9 mouse cellular contexts compared by ENCODE assay signal in genomic region chr11:117534912-117535311, GRCm38 (mm10). TPM values are rescaled to one million over a fixed set of nuclear protein-coding genes. Genes with fewer than 3 reads are reported as not detected.
DNase-seq lines count a peak whose midpoint lies in the region; ATAC-seq lines count a peak whose summit lies in the region.
"Had no signal": no experiment of that assay in that cellular context is flagged by ENCODE, and none has a peak within 500 bp of the region (broad histone marks: within the 10 kb centered on the region; RNA-seq: fewer than 3 reads in every experiment).

No protein-coding gene starts in this region.

- no peak for DNase-seq in hindbrain, embryonic 11.5 days (ENCODE audit: low spot score)
- no peak for DNase-seq in hindbrain, embryonic 14.5 days (ENCODE audit: low spot score)
- DNase-seq in brain, adult 2 months (ENCODE audit: low read depth, low spot score): peak; percentile 81
- DNase-seq in gastrocnemius, adult 8-10 months (ENCODE audit: low spot score in 2 of 2): peak; percentile 64 to 73
- DNase-seq in kidney, postnatal 14 days: peak; percentile 77
- DNase-seq in thymus, postnatal 10 days (ENCODE audit: low spot score in 2 of 2): no peak
- no peak for DNase-seq in embryo, embryonic 10 days (ENCODE audit: low spot score)

- no peak overlapping the region for H3K4me3 ChIP-seq in hindbrain, embryonic 11.5 days (ENCODE audit: low read depth, low read length)
- H3K4me3 ChIP-seq in hindbrain, embryonic 14.5 days (replicated peaks; ENCODE audit: low read length): no peak overlapping the region
- no peak overlapping the region for H3K4me3 ChIP-seq in midbrain, embryonic 15.5 days

- H3K27me3 ChIP-seq in hindbrain, embryonic 11.5 days (ENCODE audit: control insufficient read depth, insufficient read depth, low read length): no peaks in the 10 kb centered on the region
- H3K27me3 ChIP-seq in hindbrain, embryonic 14.5 days (ENCODE audit: control insufficient read depth, insufficient read depth, low read length): no peaks in the 10 kb centered on the region
- no peaks in the 10 kb centered on the region for H3K27me3 ChIP-seq in midbrain, embryonic 15.5 days (replicated peaks)

- no peak overlapping the region for H3K27ac ChIP-seq in hindbrain, embryonic 11.5 days (ENCODE audit: low read depth, low read length)
- H3K27ac ChIP-seq in hindbrain, embryonic 14.5 days: no peak overlapping the region
- no peak overlapping the region for H3K27ac ChIP-seq in midbrain, embryonic 15.5 days

- no peak for ATAC-seq in hindbrain, embryonic 11.5 days (ENCODE audit: low FRiP score)
- ATAC-seq in hindbrain, embryonic 14.5 days (ENCODE audit: low FRiP score): no peak
- 0 out of 2 replicates have a peak, but pooled peaks have one; percentile 44 for ATAC-seq in midbrain, embryonic 15.5 days (replicated peaks)

- H3K36me3 ChIP-seq in hindbrain, embryonic 11.5 days (ENCODE audit: control insufficient read depth, insufficient read depth, low read length): no peaks in the 10 kb centered on the region
- H3K36me3 ChIP-seq in hindbrain, embryonic 14.5 days (replicated peaks; ENCODE audit: control insufficient read depth, insufficient read depth): no peaks in the 10 kb centered on the region
- no peaks in the 10 kb centered on the region for H3K36me3 ChIP-seq in midbrain, embryonic 15.5 days (replicated peaks)

- no peaks in the 10 kb centered on the region; the same call in 1 of the 2 replicates for H3K4me1 ChIP-seq in hindbrain, embryonic 11.5 days (replicated peaks; ENCODE audit: control insufficient read depth, insufficient read depth, low read length)
- H3K4me1 ChIP-seq in hindbrain, embryonic 14.5 days (replicated peaks; ENCODE audit: control insufficient read depth, insufficient read depth, low read length): peaks cover 27% of the 10 kb centered on the region
- H3K4me1 ChIP-seq in midbrain, embryonic 15.5 days: peaks cover 40% of the 10 kb centered on the region

- H3K9ac ChIP-seq in hindbrain, embryonic 11.5 days (ENCODE audit: low read depth, low read length): 0 out of 2 replicates have a peak overlapping the region, but pooled peaks have one; percentile 27
- H3K9ac ChIP-seq in hindbrain, embryonic 14.5 days: no peak overlapping the region
- H3K9ac ChIP-seq in midbrain, embryonic 15.5 days: no peak overlapping the region

- no peaks in the 10 kb centered on the region for H3K9me3 ChIP-seq in hindbrain, embryonic 11.5 days (ENCODE audit: control insufficient read depth, low read length)
- no peaks in the 10 kb centered on the region for H3K9me3 ChIP-seq in hindbrain, embryonic 14.5 days (ENCODE audit: control insufficient read depth, low read length)
- no peaks in the 10 kb centered on the region for H3K9me3 ChIP-seq in midbrain, embryonic 15.5 days

- H3K4me2 ChIP-seq in hindbrain, embryonic 11.5 days (replicated peaks; ENCODE audit: low read depth, low read length): no peak overlapping the region
- no peak overlapping the region for H3K4me2 ChIP-seq in hindbrain, embryonic 14.5 days (replicated peaks)
- no peak overlapping the region for H3K4me2 ChIP-seq in midbrain, embryonic 15.5 days

- 83% methylated on average over 10 of the region's 10 CpGs for WGBS in hindbrain, embryonic 11.5 days
- 67% methylated on average over 10 of the region's 10 CpGs for WGBS in hindbrain, embryonic 14.5 days
- 60% methylated on average over 10 of the region's 10 CpGs for WGBS in midbrain, embryonic 15.5 days

RNA-seq across cellular contexts. Expression of gene Gm11733, which starts 50.7 kb away (rescaled TPM):
- not detected in 2 replicates for polyA plus RNA-seq in hindbrain, embryonic 11.5 days (2014; fragmentation: Nextera tagmentation; extraction: Ambion mirVana)
- polyA plus RNA-seq in hindbrain, embryonic 14.5 days (2014; fragmentation: Nextera tagmentation; extraction: Ambion mirVana): not detected in 2 replicates
- total RNA-seq in gastrocnemius, adult 8-10 months (2022): not detected
- polyA plus RNA-seq in midbrain, embryonic 15.5 days (2015; fragmentation: Nextera tagmentation; extraction: Ambion mirVana): not detected in 2 replicates
- polyA plus RNA-seq: neural tube, embryonic 14.5 days had no signal

Comparison
In these comparisons a context has a peak if more than half of its experiments do, and no peak if none do; other contexts are left out.
1. DNase-seq: peak in brain, adult 2 months (single experiment), gastrocnemius, adult 8-10 months (2 of 2) and kidney, postnatal 14 days (single experiment); none in hindbrain, embryonic 11.5 days (single experiment), hindbrain, embryonic 14.5 days (single experiment), thymus, postnatal 10 days (0 of 2) and embryo, embryonic 10 days (single experiment).